Mouse (Mus musculus): ENCODE data around the gene 1190007I07Rik.

DNA sequence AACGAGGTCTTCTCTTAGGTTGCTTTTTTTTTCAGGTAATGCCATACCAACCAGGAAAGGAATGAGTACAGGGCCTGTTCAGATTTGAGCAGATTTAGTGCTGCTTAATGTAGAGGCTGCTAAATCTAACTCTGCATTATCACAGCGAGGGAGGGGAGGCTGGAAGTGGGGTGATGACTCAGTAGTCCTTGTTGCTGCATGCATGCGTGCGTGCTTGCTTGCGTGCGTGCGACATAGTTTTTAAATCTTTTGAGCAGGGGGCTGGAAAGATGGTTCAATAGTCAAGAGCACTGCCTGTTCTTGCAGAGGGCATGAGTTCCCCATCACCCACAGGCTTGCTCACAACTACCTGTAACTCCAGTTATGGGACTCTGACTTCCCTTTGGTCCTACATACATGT, 11.3 kb upstream of the 1190007I07Rik start:
- no peak for TF ChIP-seq ZNF384 (IDR thresholded peaks at IDR 0.05; ENCODE audit: low read depth, low read length)
- no peak for TF ChIP-seq HCFC1 (IDR thresholded peaks at IDR 0.05; ENCODE audit: borderline replicate concordance, insufficient read depth, low read length)
- TF ChIP-seq ZC3H11A (IDR thresholded peaks at IDR 0.05; ENCODE audit: borderline replicate concordance, low read depth, low read length): no peak
- no peak for TF ChIP-seq CHD2 (IDR thresholded peaks at IDR 0.05; ENCODE audit: low read depth, low read length)
- TF ChIP-seq MAFK (IDR thresholded peaks at IDR 0.05; ENCODE audit: insufficient read depth, low read depth, low read length): no peak

Data from ES-E14 (cell line).